Mouse (Mus musculus) midbrain, embryonic 15.5 days (tissue): ENCODE results near the gene Olfr104-ps. TPM values are rescaled to one million over a fixed set of nuclear protein-coding genes. Genes with fewer than 3 reads are reported as not detected.

Experiments used
- ATAC-seq: fragments of 200-750 bp; cut with Nextera tagmentation; replicated peaks from 2 replicates; pipeline ENCODE4 v1.8.0; 2017; ENCODE audit warnings: moderate TSS enrichment
- H3K27ac ChIP-seq: fragments of 300-500 bp; sonication (generic); 2 replicates; pipeline ENCODE4 v1.5.1; 2015; ENCODE audit warnings: mild to moderate bottlenecking, inconsistent platforms
- H3K27me3 ChIP-seq: fragments of 300-500 bp; sonication (generic); replicated peaks from 2 replicates; pipeline ENCODE4 v1.6.1; 2015; ENCODE audit warnings: inconsistent platforms
- H3K36me3 ChIP-seq: fragments of 300-500 bp; sonication (generic); replicated peaks from 2 replicates; pipeline ENCODE4 v1.6.1; 2015; ENCODE audit warnings: inconsistent platforms
- H3K4me1 ChIP-seq: fragments of 300-500 bp; sonication (generic); 2 replicates; pipeline ENCODE4 v1.6.1; 2015; ENCODE audit warnings: inconsistent platforms
- H3K4me2 ChIP-seq: fragments of 300-500 bp; sonication (generic); 2 replicates; pipeline ENCODE4 v1.6.1; 2015; ENCODE audit warnings: inconsistent platforms, mild to moderate bottlenecking, moderate library complexity
- H3K4me3 ChIP-seq: fragments of 300-500 bp; sonication (generic); 2 replicates; pipeline ENCODE4 v1.5.1; 2015; ENCODE audit warnings: mild to moderate bottlenecking, inconsistent platforms
- H3K9ac ChIP-seq: fragments of 300-500 bp; sonication (generic); 2 replicates; pipeline ENCODE4 v1.6.1; 2015; ENCODE audit warnings: mild to moderate bottlenecking, inconsistent platforms
- H3K9me3 ChIP-seq: fragments of 300-500 bp; sonication (generic); 2 replicates; pipeline ENCODE4 v1.6.1; 2016; ENCODE audit warnings: inconsistent platforms
- WGBS: fragments of 180-500 bp; shearing (Covaris S2); methylation state at CpG from one replicate; pipeline ENCODE4 v1.1.7; 2015; ENCODE audit warnings: mixed read lengths; 5-methylcytosine and 5-hydroxymethylcytosine counted together
- polyA plus RNA-seq: library from polyadenylated mRNA; unstranded; fragments of >200 nt; fragmentation: Nextera tagmentation; extraction: Ambion mirVana; gene quantifications from 2 replicates; pipeline ENCODE4 v1.2.1, GENCODE M21; 2015

The Olfr104-ps gene
- polyA plus RNA-seq = not detected in 2 replicates

GRCm38 (mm10) chr17:37359282-37359681 is at the start of gene Olfr104-ps:
Gene Olfr104-ps (plus strand): TSS chr17:37359582.
- H3K4me3 ChIP-seq = no peak within 1 kb of the TSS
- H3K27ac ChIP-seq = no peak within 1 kb of the TSS
- no peaks in the 10 kb centered on the region for H3K9me3 ChIP-seq
- no peak within 1 kb of the TSS for H3K4me2 ChIP-seq
- H3K36me3 ChIP-seq = no peaks in the 10 kb centered on the region
- no peaks in the 10 kb centered on the region for H3K27me3 ChIP-seq
- no peaks in the 10 kb centered on the region for H3K4me1 ChIP-seq
- no peak for ATAC-seq
- no peak within 1 kb of the TSS for H3K9ac ChIP-seq

- Histone ChIP-seq H3K4me1 (no peaks in the 10 kb centered on the region), H3K9me3 (no peaks in the 10 kb centered on the region), H3K4me2 (no peak overlapping the region), H3K27me3 (no peaks in the 10 kb centered on the region), H3K9ac (no peak overlapping the region), H3K27ac (no peak overlapping the region), H3K36me3 (no peaks in the 10 kb centered on the region), H3K4me3 (no peak overlapping the region)
- no peak for ATAC-seq
- 60% methylated on average over 2 of the region's 2 CpGs for WGBS
Observed at GRCm38 (mm10) chr17:37310146-37310699, 49.2 kb upstream of the Olfr104-ps start.

- no peak for ATAC-seq
- no peak within 1 kb of the TSS for H3K9ac ChIP-seq
- no peak within 1 kb of the TSS for H3K4me3 ChIP-seq
- no peak within 1 kb of the TSS for H3K4me2 ChIP-seq
- no peak within 1 kb of the TSS for H3K27ac ChIP-seq
- no peaks in the 10 kb centered on the region for H3K4me1 ChIP-seq
- H3K9me3 ChIP-seq = no peaks in the 10 kb centered on the region
- no peaks in the 10 kb centered on the region for H3K27me3 ChIP-seq
- no peaks in the 10 kb centered on the region for H3K36me3 ChIP-seq
Observed at GRCm38 (mm10) chr17:37316954-37317353, 42.4 kb upstream of the Olfr104-ps start, which contains the start of gene Olfr102. Gene Olfr102 (minus strand): TSS chr17:37317054.

- Histone ChIP-seq H3K36me3 (no peaks in the 10 kb centered on the region), H3K9ac (no peak within 1 kb of the TSS), H3K4me1 (no peaks in the 10 kb centered on the region), H3K4me2 (no peak within 1 kb of the TSS), H3K27ac (no peak within 1 kb of the TSS), H3K27me3 (no peaks in the 10 kb centered on the region), H3K9me3 (no peaks in the 10 kb centered on the region), H3K4me3 (no peak within 1 kb of the TSS)
- no peak for ATAC-seq
- 90% methylated on average over 2 of the region's 2 CpGs for WGBS
Observed at GRCm38 (mm10) chr17:37339598-37339997, 19.8 kb upstream of the Olfr104-ps start, which contains the start of gene Olfr103. Gene Olfr103 (minus strand): TSS chr17:37339698.

GRCm38 (mm10) chr17:37378733-37379132 is 19.4 kb downstream of the Olfr104-ps start, which contains the start of gene Olfr105-ps:
Gene Olfr105-ps (plus strand): TSS chr17:37379033.
- Histone ChIP-seq H3K4me2 (no peak within 1 kb of the TSS), H3K36me3 (no peaks in the 10 kb centered on the region), H3K27me3 (no peaks in the 10 kb centered on the region), H3K9ac (no peak within 1 kb of the TSS), H3K27ac (no peak within 1 kb of the TSS), H3K4me3 (no peak within 1 kb of the TSS), H3K4me1 (no peaks in the 10 kb centered on the region), H3K9me3 (no peaks in the 10 kb centered on the region)
- ATAC-seq = no peak

GRCm38 (mm10) chr17:37390093-37390492 is 30.7 kb downstream of the Olfr104-ps start, which contains the start of gene Olfr106-ps:
Gene Olfr106-ps (plus strand): TSS chr17:37390393.
- WGBS = 80% methylated on average over 1 of the region's 1 CpGs
- H3K27ac ChIP-seq = no peak within 1 kb of the TSS
- no peaks in the 10 kb centered on the region for H3K27me3 ChIP-seq
- H3K9me3 ChIP-seq = no peaks in the 10 kb centered on the region
- no peak within 1 kb of the TSS for H3K4me2 ChIP-seq
- H3K9ac ChIP-seq = no peak within 1 kb of the TSS
- H3K36me3 ChIP-seq = no peaks in the 10 kb centered on the region
- H3K4me3 ChIP-seq = no peak within 1 kb of the TSS
- no peak for ATAC-seq
- H3K4me1 ChIP-seq = no peaks in the 10 kb centered on the region

GRCm38 (mm10) chr17:37398926-37399325 is 39.5 kb downstream of the Olfr104-ps start, which contains the start of gene Olfr107:
Gene Olfr107 (plus strand): TSS chr17:37399226.
- no peak within 1 kb of the TSS for H3K4me2 ChIP-seq
- H3K27me3 ChIP-seq = no peaks in the 10 kb centered on the region
- no peak for ATAC-seq
- no peaks in the 10 kb centered on the region for H3K4me1 ChIP-seq
- WGBS = 85% methylated on average over 3 of the region's 3 CpGs
- H3K36me3 ChIP-seq = no peaks in the 10 kb centered on the region
- H3K27ac ChIP-seq = no peak within 1 kb of the TSS
- no peak within 1 kb of the TSS for H3K9ac ChIP-seq
- no peaks in the 10 kb centered on the region for H3K9me3 ChIP-seq
- no peak within 1 kb of the TSS for H3K4me3 ChIP-seq

GRCm38 (mm10) chr17:37413380-37413779 is 54.0 kb downstream of the Olfr104-ps start:
- H3K36me3 ChIP-seq = no peaks in the 10 kb centered on the region
- H3K4me3 ChIP-seq = no peak overlapping the region
- no peaks in the 10 kb centered on the region for H3K9me3 ChIP-seq
- no peak overlapping the region for H3K27ac ChIP-seq
- no peak for ATAC-seq
- no peak overlapping the region for H3K9ac ChIP-seq
- H3K4me2 ChIP-seq = no peak overlapping the region
- H3K27me3 ChIP-seq = no peaks in the 10 kb centered on the region
- H3K4me1 ChIP-seq = no peaks in the 10 kb centered on the region

Other genes starting within 250 kb of the Olfr104-ps start
- not detected in 2 replicates for gene Olfr92, start 239.5 kb upstream of the Olfr104-ps start, polyA plus RNA-seq
- gene Olfr93, start 198.1 kb upstream of the Olfr104-ps start, polyA plus RNA-seq = not detected in 2 replicates
- gene Ubd, start 165.7 kb upstream of the Olfr104-ps start, polyA plus RNA-seq = not detected in 2 replicates
- 0.10 and 0.26 TPM in 2 replicates for gene Olfr94, start 158.6 kb upstream of the Olfr104-ps start, polyA plus RNA-seq
- not detected in 2 replicates for gene Olfr95, start 146.5 kb upstream of the Olfr104-ps start, polyA plus RNA-seq
- not detected in 2 replicates for gene Olfr96, start 139.4 kb upstream of the Olfr104-ps start, polyA plus RNA-seq
- gene Olfr97, start 122.3 kb upstream of the Olfr104-ps start, polyA plus RNA-seq = not detected in 2 replicates
- not detected in 2 replicates for gene Olfr98, start 95.8 kb upstream of the Olfr104-ps start, polyA plus RNA-seq
- 1.3 and 1.6 TPM in 2 replicates for gene H2-M3, start 89.4 kb upstream of the Olfr104-ps start, polyA plus RNA-seq
- not detected in 2 replicates for gene Olfr99, start 76.1 kb upstream of the Olfr104-ps start, polyA plus RNA-seq
- gene Olfr101, start 55.3 kb upstream of the Olfr104-ps start, polyA plus RNA-seq = not detected in 2 replicates
- not detected in 2 replicates for gene Olfr102, start 42.5 kb upstream of the Olfr104-ps start, polyA plus RNA-seq
- gene Olfr103, start 19.9 kb upstream of the Olfr104-ps start, polyA plus RNA-seq = not detected in 2 replicates
- not detected in 2 replicates for gene Olfr105-ps, start 19.5 kb downstream of the Olfr104-ps start, polyA plus RNA-seq
- not detected in 2 replicates for gene Olfr106-ps, start 30.8 kb downstream of the Olfr104-ps start, polyA plus RNA-seq
- not detected in 2 replicates for gene Olfr107, start 39.6 kb downstream of the Olfr104-ps start, polyA plus RNA-seq
- not detected in 2 replicates for gene Olfr108, start 85.9 kb downstream of the Olfr104-ps start, polyA plus RNA-seq
- gene Olfr109, start 99.3 kb downstream of the Olfr104-ps start, polyA plus RNA-seq = not detected in 2 replicates
- gene H2-M2, start 124.0 kb downstream of the Olfr104-ps start, polyA plus RNA-seq = not detected in 2 replicates
- not detected in 2 replicates for gene Olfr110, start 132.9 kb downstream of the Olfr104-ps start, polyA plus RNA-seq
- gene Olfr111, start 148.4 kb downstream of the Olfr104-ps start, polyA plus RNA-seq = not detected in 2 replicates
- not detected in 2 replicates for gene Olfr112, start 209.9 kb downstream of the Olfr104-ps start, polyA plus RNA-seq
- gene Olfr113, start 218.1 kb downstream of the Olfr104-ps start, polyA plus RNA-seq = not detected in 2 replicates
- gene Olfr114, start 233.2 kb downstream of the Olfr104-ps start, polyA plus RNA-seq = not detected in 2 replicates